Comparison of ENCODE assay signal across 8 mouse cellular contexts in genomic region chr8:87811399-87812068, GRCm38 (mm10).
DNase-seq lines count a peak whose midpoint lies in the region; ATAC-seq and TF ChIP-seq lines count a peak whose summit lies in the region.

No protein-coding gene starts in this region.

- no peaks in the 10 kb centered on the region for H3K36me3 ChIP-seq in heart, adult 2 months (ENCODE audit: control insufficient read depth, insufficient read depth, low read length)
- no peaks in the 10 kb centered on the region for H3K36me3 ChIP-seq in heart, embryonic 10.5 days
- H3K36me3 ChIP-seq in midbrain, postnatal 0 days (ENCODE audit: insufficient read depth, low read length), result no peaks in the 10 kb centered on the region
- H3K36me3 ChIP-seq in intestine, postnatal 0 days (ENCODE audit: control insufficient read depth, insufficient read depth), result no peaks in the 10 kb centered on the region

- no peaks in the 10 kb centered on the region for H3K79me2 ChIP-seq in heart, adult 2 months (replicated peaks; ENCODE audit: control insufficient read depth, insufficient read depth, low read length)

- peaks cover 1% of the 10 kb centered on the region; the same call in 1 of the 2 replicates for H3K4me1 ChIP-seq in heart, adult 2 months (ENCODE audit: control insufficient read depth, insufficient read depth, low read length)
- peaks cover 22% of the 10 kb centered on the region for H3K4me1 ChIP-seq in heart, embryonic 10.5 days
- peaks cover 3% of the 10 kb centered on the region; the same call in 1 of the 2 replicates for H3K4me1 ChIP-seq in midbrain, postnatal 0 days (ENCODE audit: insufficient read depth, low read length)
- H3K4me1 ChIP-seq in intestine, postnatal 0 days (replicated peaks; ENCODE audit: control insufficient read depth, insufficient read depth, low read length), result no peaks in the 10 kb centered on the region

- TF ChIP-seq POLR2A in heart, adult 2 months (IDR thresholded peaks at IDR 0.05; ENCODE audit: insufficient read depth, low read depth, low read length), result no peak

- no peaks in the 10 kb centered on the region for H3K27me3 ChIP-seq in heart, adult 2 months (ENCODE audit: control insufficient read depth, insufficient read depth, low read length)
- H3K27me3 ChIP-seq in heart, embryonic 10.5 days (ENCODE audit: insufficient read depth, poor library complexity, severe bottlenecking), result no peaks in the 10 kb centered on the region
- H3K27me3 ChIP-seq in midbrain, postnatal 0 days (ENCODE audit: insufficient read depth, low read length), result no peaks in the 10 kb centered on the region
- no peaks in the 10 kb centered on the region for H3K27me3 ChIP-seq in intestine, postnatal 0 days (replicated peaks; ENCODE audit: control insufficient read depth, insufficient read depth, low read length)

- 0 out of 2 replicates have a peak, but pooled peaks have one; percentile 21 for ATAC-seq in midbrain, postnatal 0 days (ENCODE audit: low FRiP score)
- ATAC-seq in intestine, postnatal 0 days, result no peak

- no peak overlapping the region for H3K4me2 ChIP-seq in midbrain, postnatal 0 days (ENCODE audit: low read depth, low read length, poor library complexity, severe bottlenecking)
- H3K4me2 ChIP-seq in intestine, postnatal 0 days (replicated peaks; ENCODE audit: low read depth), result no peak overlapping the region

- 67% methylated on average over 17 of the region's 17 CpGs for WGBS in heart, adult 2 months
- WGBS in heart, embryonic 10.5 days, result 83% methylated on average over 17 of the region's 17 CpGs
- WGBS in midbrain, postnatal 0 days, result 58% methylated on average over 17 of the region's 17 CpGs
- 53% methylated on average over 17 of the region's 17 CpGs for WGBS in intestine, postnatal 0 days

- no peak overlapping the region for H3K4me3 ChIP-seq in heart, adult 2 months
- H3K4me3 ChIP-seq in heart, embryonic 10.5 days, result no peak overlapping the region
- no peak overlapping the region for H3K4me3 ChIP-seq in midbrain, postnatal 0 days (ENCODE audit: low read depth, low read length)
- H3K4me3 ChIP-seq in intestine, postnatal 0 days (ENCODE audit: low read depth, low read length), result no peak overlapping the region

- no peak for TF ChIP-seq EP300 in heart, adult 2 months (IDR thresholded peaks at IDR 0.05; ENCODE audit: insufficient read depth, low read depth, low read length)

- intact Hi-C loops in heart, adult 2 months (cut with DNase I), result no loop called here

- no peak overlapping the region for H3K27ac ChIP-seq in heart, adult 2 months
- H3K27ac ChIP-seq in heart, embryonic 10.5 days, result no peak overlapping the region
- H3K27ac ChIP-seq in midbrain, postnatal 0 days (ENCODE audit: low read depth, low read length), result 0 out of 2 replicates have a peak overlapping the region, but pooled peaks have one; percentile 0
- no peak overlapping the region for H3K27ac ChIP-seq in intestine, postnatal 0 days (ENCODE audit: low read depth, low read length)

- TF ChIP-seq CTCF in heart, adult 2 months (IDR thresholded peaks at IDR 0.05), result no peak
- TF ChIP-seq CTCF in midbrain, postnatal 0 days (IDR thresholded peaks at IDR 0.05), result no peak
- TF ChIP-seq CTCF in intestine, postnatal 0 days (IDR thresholded peaks at IDR 0.05; ENCODE audit: low read depth), result no peak

- H3K9ac ChIP-seq in heart, adult 2 months (ENCODE audit: low read depth, low read length), result no peak overlapping the region
- no peak overlapping the region for H3K9ac ChIP-seq in midbrain, postnatal 0 days (replicated peaks; ENCODE audit: low read length, poor library complexity, severe bottlenecking)
- no peak overlapping the region for H3K9ac ChIP-seq in intestine, postnatal 0 days (ENCODE audit: low read depth, low read length)

- no peaks in the 10 kb centered on the region for H3K9me3 ChIP-seq in heart, embryonic 10.5 days
- H3K9me3 ChIP-seq in midbrain, postnatal 0 days (ENCODE audit: low read length), result no peaks in the 10 kb centered on the region
- no peaks in the 10 kb centered on the region for H3K9me3 ChIP-seq in intestine, postnatal 0 days (ENCODE audit: control insufficient read depth)

- DNase-seq in heart, adult 2 months, result peak; percentile 57 to 66
- no peak for DNase-seq in heart, embryonic 10.5 days (ENCODE audit: low spot score)
- peak; percentile 53 to 70 for DNase-seq in cerebellum, postnatal 25 days
- DNase-seq in heart, adult 9 months (ENCODE audit: low spot score in 2 of 2), result peak; percentile 46 to 64
- DNase-seq in layer of hippocampus, postnatal 14 days (ENCODE audit: low spot score in 2 of 2), result peak; percentile 88 to 91
- peak; percentile 91 for DNase-seq in midbrain, postnatal 0 days (ENCODE audit: low spot score)
- DNase-seq in spleen, postnatal 14 days (ENCODE audit: low spot score in 2 of 2), result no peak

Comparison
In these comparisons a context has a peak if more than half of its experiments do, and no peak if none do; other contexts are left out.
1. DNase-seq: peak in heart, adult 2 months (2 of 2), cerebellum, postnatal 25 days (2 of 2), heart, adult 9 months (2 of 2), layer of hippocampus, postnatal 14 days (2 of 2) and midbrain, postnatal 0 days (single experiment); none in heart, embryonic 10.5 days (single experiment) and spleen, postnatal 14 days (0 of 2).